Mouse (Mus musculus): ENCODE measurements around the gene Pik3c2b.
"Not testable (repeated sequence)": the region's sequence is repeated elsewhere in the genome, so short reads cannot be mapped to it uniquely, and the experiment has no call there.

The Pik3c2b gene

GRCm38 (mm10) chr1:133027980-133028379 lies 17.5 kb upstream of the Pik3c2b start:
- no peaks in the 10 kb centered on the region for H3K9me3 ChIP-seq (ENCODE audit: low read length)
- H3K4me3 ChIP-seq (replicated peaks; ENCODE audit: low read length), result no peak overlapping the region
- no peak for TF ChIP-seq NANOG (IDR thresholded peaks at IDR 0.05; ENCODE audit: borderline replicate concordance, low read length)
- TF ChIP-seq CTCF (conservative IDR thresholded peaks at IDR 0.05; ENCODE audit: low read length), result no peak
- TF ChIP-seq POU5F1 (IDR thresholded peaks at IDR 0.05; ENCODE audit: borderline replicate concordance, low read length), result no peak
- H3K36me3 ChIP-seq (ENCODE audit: insufficient read depth, low read length), result no peaks in the 10 kb centered on the region
- H3K27me3 ChIP-seq (ENCODE audit: insufficient read depth, low read length), result peaks cover 10% of the 10 kb centered on the region
- peaks cover 45% of the 10 kb centered on the region for H3K4me1 ChIP-seq (replicated peaks; ENCODE audit: low read depth, low read length)

- TF ChIP-seq POU5F1 (IDR thresholded peaks at IDR 0.05; ENCODE audit: borderline replicate concordance, low read length) (no peak), NANOG (IDR thresholded peaks at IDR 0.05; ENCODE audit: borderline replicate concordance, low read length) (no peak), CTCF (conservative IDR thresholded peaks at IDR 0.05; ENCODE audit: low read length) (no peak)
- Histone ChIP-seq H3K4me1 (replicated peaks; ENCODE audit: low read depth, low read length) (peaks cover 41% of the 10 kb centered on the region), H3K9me3 (ENCODE audit: low read length) (no peaks in the 10 kb centered on the region), H3K27me3 (ENCODE audit: insufficient read depth, low read length) (peaks cover 10% of the 10 kb centered on the region), H3K36me3 (ENCODE audit: insufficient read depth, low read length) (no peaks in the 10 kb centered on the region), H3K4me3 (replicated peaks; ENCODE audit: low read length) (no peak overlapping the region)
Observed at GRCm38 (mm10) chr1:133029744-133030143, 15.7 kb upstream of the Pik3c2b start.

GRCm38 (mm10) chr1:133030461-133030860 lies 15.0 kb upstream of the Pik3c2b start, which contains the start of gene Mdm4:
TSS of gene Mdm4 (minus strand) at chr1:133030561.
- Histone ChIP-seq H3K4me1 (replicated peaks; ENCODE audit: low read depth, low read length) (peaks cover 41% of the 10 kb centered on the region), H3K9me3 (ENCODE audit: low read length) (no peaks in the 10 kb centered on the region), H3K27me3 (ENCODE audit: insufficient read depth, low read length) (peaks cover 10% of the 10 kb centered on the region), H3K4me3 (replicated peaks; ENCODE audit: low read length) (no peak within 1 kb of the TSS), H3K36me3 (ENCODE audit: insufficient read depth, low read length) (no peaks in the 10 kb centered on the region)
- TF ChIP-seq CTCF (conservative IDR thresholded peaks at IDR 0.05; ENCODE audit: low read length), result no peak
- TF ChIP-seq POU5F1 (IDR thresholded peaks at IDR 0.05; ENCODE audit: borderline replicate concordance, low read length), result no peak
- no peak for TF ChIP-seq NANOG (IDR thresholded peaks at IDR 0.05; ENCODE audit: borderline replicate concordance, low read length)

- no peaks in the 10 kb centered on the region for H3K9me3 ChIP-seq (ENCODE audit: low read length)
- peak overlapping the region; percentile 80 for H3K4me3 ChIP-seq (replicated peaks; ENCODE audit: low read length)
- TF ChIP-seq CTCF (conservative IDR thresholded peaks at IDR 0.05; ENCODE audit: low read length) (no peak), POU5F1 (IDR thresholded peaks at IDR 0.05; ENCODE audit: borderline replicate concordance, low read length) (no peak), NANOG (IDR thresholded peaks at IDR 0.05; ENCODE audit: borderline replicate concordance, low read length) (no peak)
- H3K4me1 ChIP-seq (replicated peaks; ENCODE audit: low read depth, low read length), result peaks cover 31% of the 10 kb centered on the region
- H3K36me3 ChIP-seq (ENCODE audit: insufficient read depth, low read length), result no peaks in the 10 kb centered on the region
- peaks cover 10% of the 10 kb centered on the region for H3K27me3 ChIP-seq (ENCODE audit: insufficient read depth, low read length)
Observed at GRCm38 (mm10) chr1:133032981-133033315, 12.5 kb upstream of the Pik3c2b start.

- Histone ChIP-seq H3K9me3 (ENCODE audit: low read length) (no peaks in the 10 kb centered on the region), H3K4me1 (replicated peaks; ENCODE audit: low read depth, low read length) (peaks cover 30% of the 10 kb centered on the region), H3K4me3 (replicated peaks; ENCODE audit: low read length) (peak overlapping the region; percentile 80), H3K36me3 (ENCODE audit: insufficient read depth, low read length) (no peaks in the 10 kb centered on the region), H3K27me3 (ENCODE audit: insufficient read depth, low read length) (peaks cover 10% of the 10 kb centered on the region)
- TF ChIP-seq NANOG (IDR thresholded peaks at IDR 0.05; ENCODE audit: borderline replicate concordance, low read length) (no peak), CTCF (conservative IDR thresholded peaks at IDR 0.05; ENCODE audit: low read length) (no peak), POU5F1 (IDR thresholded peaks at IDR 0.05; ENCODE audit: borderline replicate concordance, low read length) (no peak)
Observed at GRCm38 (mm10) chr1:133033316-133034090, 12.0 kb upstream of the Pik3c2b start.

GRCm38 (mm10) chr1:133034091-133034460 lies 11.4 kb upstream of the Pik3c2b start:
- no peaks in the 10 kb centered on the region for H3K9me3 ChIP-seq (ENCODE audit: low read length)
- H3K4me3 ChIP-seq (replicated peaks; ENCODE audit: low read length), result peak overlapping the region; percentile 80
- peaks cover 32% of the 10 kb centered on the region for H3K4me1 ChIP-seq (replicated peaks; ENCODE audit: low read depth, low read length)
- TF ChIP-seq POU5F1 (IDR thresholded peaks at IDR 0.05; ENCODE audit: borderline replicate concordance, low read length) (no peak), CTCF (conservative IDR thresholded peaks at IDR 0.05; ENCODE audit: low read length) (no peak), NANOG (IDR thresholded peaks at IDR 0.05; ENCODE audit: borderline replicate concordance, low read length) (no peak)
- no peaks in the 10 kb centered on the region for H3K36me3 ChIP-seq (ENCODE audit: insufficient read depth, low read length)
- peaks cover 10% of the 10 kb centered on the region for H3K27me3 ChIP-seq (ENCODE audit: insufficient read depth, low read length)

- H3K27me3 ChIP-seq (ENCODE audit: insufficient read depth, low read length); H3K36me3 ChIP-seq (ENCODE audit: insufficient read depth, low read length); H3K9me3 ChIP-seq (ENCODE audit: low read length): not testable (repeated sequence)
- H3K4me1 ChIP-seq (replicated peaks; ENCODE audit: low read depth, low read length), result peaks cover 34% of the 10 kb centered on the region
- peak overlapping the region; percentile 80 for H3K4me3 ChIP-seq (replicated peaks; ENCODE audit: low read length)
Observed at GRCm38 (mm10) chr1:133034682-133035081, 10.8 kb upstream of the Pik3c2b start.

- Histone ChIP-seq H3K27me3 (ENCODE audit: insufficient read depth, low read length) (peaks cover 16% of the 10 kb centered on the region), H3K4me3 (replicated peaks; ENCODE audit: low read length) (no peak overlapping the region)
- peak; percentile 87 for TF ChIP-seq CTCF (conservative IDR thresholded peaks at IDR 0.05; ENCODE audit: low read length)
- TF ChIP-seq POU5F1 (IDR thresholded peaks at IDR 0.05; ENCODE audit: borderline replicate concordance, low read length), result no peak
- no peak for TF ChIP-seq NANOG (IDR thresholded peaks at IDR 0.05; ENCODE audit: borderline replicate concordance, low read length)
Observed at GRCm38 (mm10) chr1:133039505-133039949, 5.9 kb upstream of the Pik3c2b start.

More at GRCm38 (mm10) chr1:133039505-133039949, 5.9 kb upstream of the Pik3c2b start:
- peaks cover 33% of the 10 kb centered on the region for H3K4me1 ChIP-seq (replicated peaks; ENCODE audit: low read depth, low read length)
- H3K9me3 ChIP-seq (ENCODE audit: low read length), result no peaks in the 10 kb centered on the region
- H3K36me3 ChIP-seq (ENCODE audit: insufficient read depth, low read length), result no peaks in the 10 kb centered on the region
